Mouse (Mus musculus) activated CD4-positive, CD25-positive, alpha-beta regulatory T cell, adult 4 months (primary cell): ENCODE measurements around the gene Rad51d. TPM values are rescaled to one million over a fixed set of nuclear protein-coding genes. Genes with fewer than 3 reads are reported as not detected.

ENCODE experiments used
- ATAC-seq: one replicate; pipeline ENCODE4 v1.8.0; 2017
- polyA plus RNA-seq, 2 experiments: library from polyadenylated mRNA; unstranded; fragments of 100-300 nt; shearing (Covaris generic); gene quantifications; one replicate each; pipeline ENCODE4 v1.2.1; 2017

Rad51d gene
- polyA plus RNA-seq, 2 experiments from 2014 or later: 21.4 to 28.1 TPM

DNA sequence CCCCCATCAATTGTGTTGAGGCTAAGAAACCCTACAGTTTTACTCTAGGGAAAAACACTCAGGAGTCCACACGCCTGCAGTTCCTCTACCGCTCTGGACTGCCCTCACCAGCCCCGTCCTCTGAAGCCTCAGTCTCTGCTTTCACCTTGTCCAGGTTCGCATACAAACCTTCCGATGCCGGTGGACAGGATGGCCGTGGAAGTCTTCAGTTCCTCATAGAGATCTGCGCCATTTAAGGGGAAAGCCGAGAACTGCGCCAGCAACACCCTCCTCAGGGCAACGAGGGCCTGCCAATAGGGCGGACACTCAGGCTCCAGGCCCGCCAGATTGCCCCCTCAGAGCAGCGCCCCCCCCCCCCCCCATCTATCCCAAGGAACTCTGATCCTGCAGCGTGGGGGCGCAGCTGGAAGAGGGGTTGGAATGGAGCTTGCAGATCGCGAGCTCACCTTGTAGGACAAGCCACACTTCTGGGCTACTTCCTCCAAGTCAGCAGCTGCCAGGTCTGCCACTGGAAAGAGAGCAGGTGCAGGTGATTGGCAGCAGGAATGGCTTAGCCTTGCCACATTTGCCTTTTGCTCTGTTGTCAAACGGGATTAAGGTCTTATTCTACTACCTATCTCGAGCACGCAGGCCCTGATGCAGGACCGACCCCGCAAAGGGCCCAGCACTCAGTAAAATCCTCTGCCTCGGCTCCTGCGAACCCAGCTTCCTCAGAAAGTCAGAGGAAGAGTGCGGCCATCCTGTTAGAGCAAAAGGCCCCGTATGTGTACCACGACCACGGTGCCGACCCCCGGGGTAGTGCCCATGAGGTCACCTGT lies 681 bp downstream of the Rad51d start:
- ATAC-seq: peak; percentile 38

DNA sequence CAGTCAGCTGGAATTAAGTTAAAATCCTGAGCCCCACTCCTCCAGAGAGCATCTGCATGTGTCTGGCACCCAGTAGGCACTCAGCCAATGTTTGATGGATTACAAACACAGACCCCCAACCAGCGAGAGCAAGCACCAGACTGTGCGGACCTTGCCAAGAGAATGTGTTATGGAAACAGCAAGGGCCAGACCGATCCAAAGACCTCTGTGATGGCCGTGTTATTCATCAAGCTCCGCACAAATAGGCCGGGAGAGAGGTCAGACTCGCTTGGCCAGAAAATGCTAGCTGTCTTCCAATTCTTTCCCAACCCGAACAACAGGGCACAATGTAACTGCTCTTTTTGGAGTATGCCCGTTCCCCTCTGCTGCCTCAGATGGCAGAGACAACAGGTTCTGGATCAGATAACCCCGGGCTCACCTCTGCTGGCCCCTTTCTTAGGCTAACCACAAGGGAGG lies 1.9 kb downstream of the Rad51d start:
- no peak for ATAC-seq

DNA sequence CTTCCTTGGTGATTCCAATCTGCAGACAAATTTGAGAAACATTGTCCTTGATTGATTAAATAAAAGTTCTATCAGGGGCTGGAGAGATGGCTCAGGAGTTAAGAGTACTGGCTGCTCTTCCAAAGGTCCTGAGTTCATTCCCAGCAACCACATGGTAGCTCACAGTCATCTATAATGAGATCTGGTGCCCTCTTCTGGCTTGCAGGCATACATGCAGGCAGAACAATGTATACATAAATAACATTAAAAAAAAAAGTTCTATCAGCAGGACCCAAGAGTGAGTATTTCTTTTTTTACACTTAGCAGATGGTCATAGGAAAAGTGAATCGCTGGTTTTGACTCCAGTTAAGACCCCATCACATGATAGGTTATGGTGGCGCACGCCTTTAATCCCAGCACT lies 3.9 kb downstream of the Rad51d start:
- no peak for ATAC-seq

DNA sequence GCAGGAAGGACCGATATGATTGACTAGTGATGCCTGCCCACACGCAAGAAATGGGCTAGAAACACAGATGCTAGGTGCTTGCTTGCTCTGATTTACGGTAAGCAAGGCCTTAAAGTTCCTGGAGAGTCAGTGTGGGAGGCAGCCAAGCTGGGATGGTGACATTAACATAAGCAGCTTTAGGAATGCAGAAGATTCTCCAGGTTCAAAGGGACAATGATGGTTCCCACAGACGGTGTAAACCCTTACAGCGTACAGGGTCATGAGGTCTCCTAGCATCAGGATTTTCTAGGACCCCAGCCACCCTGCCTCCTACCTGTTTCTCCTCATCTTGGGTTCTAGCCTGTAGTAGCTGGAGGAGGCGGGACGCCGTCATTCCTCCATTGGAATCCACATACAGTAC lies 7.2 kb downstream of the Rad51d start:
- ATAC-seq: no peak

DNA sequence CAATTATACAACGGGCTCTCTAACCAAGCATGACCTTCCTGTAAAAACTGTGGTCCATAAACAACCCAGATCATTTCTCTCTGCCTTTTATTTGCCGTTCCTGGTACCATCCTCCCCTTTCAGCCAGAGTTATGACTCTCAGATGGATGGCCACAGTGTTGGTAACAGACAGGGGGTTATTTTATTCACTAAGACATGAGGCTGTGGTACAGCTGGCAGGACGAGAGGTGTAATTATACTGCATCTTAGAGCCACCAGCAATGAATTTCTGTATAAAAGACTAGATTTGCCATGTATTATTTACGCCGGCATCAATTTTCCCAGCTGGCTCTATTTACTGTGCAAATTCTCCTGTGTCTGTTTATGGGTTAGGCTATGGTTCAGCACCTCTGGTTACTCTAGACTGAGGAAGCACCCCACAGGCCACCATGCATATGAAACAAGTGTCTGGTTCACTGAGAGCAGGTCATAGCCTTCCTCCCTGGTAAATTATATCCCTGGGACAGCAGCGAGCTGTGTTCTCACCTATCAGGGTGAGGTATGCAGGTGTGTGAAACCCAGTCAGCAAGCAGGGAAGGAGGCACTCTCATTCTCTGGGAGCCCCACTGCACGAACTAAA lies 12.6 kb downstream of the Rad51d start:
- no peak for ATAC-seq

DNA sequence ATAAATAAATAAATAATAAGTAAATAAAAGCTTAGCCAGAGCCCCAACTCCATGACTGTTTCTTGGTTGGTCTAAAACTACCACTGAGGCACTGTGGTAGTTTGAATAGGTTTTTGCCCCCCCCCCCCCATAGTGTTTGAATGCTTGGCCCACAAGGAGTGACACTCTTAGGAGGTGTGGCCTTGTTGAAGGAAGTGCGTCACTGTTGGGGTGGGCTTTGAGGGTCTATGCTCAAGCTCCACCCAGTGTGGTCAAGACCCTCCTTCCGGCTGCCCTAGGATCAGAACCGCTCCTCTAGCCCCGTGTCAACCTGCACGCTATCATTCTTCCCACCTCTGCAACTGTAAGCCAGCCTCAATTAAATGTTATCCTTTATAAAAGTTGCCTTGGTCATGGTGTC lies 14.8 kb downstream of the Rad51d start:
- ATAC-seq: no peak

DNA sequence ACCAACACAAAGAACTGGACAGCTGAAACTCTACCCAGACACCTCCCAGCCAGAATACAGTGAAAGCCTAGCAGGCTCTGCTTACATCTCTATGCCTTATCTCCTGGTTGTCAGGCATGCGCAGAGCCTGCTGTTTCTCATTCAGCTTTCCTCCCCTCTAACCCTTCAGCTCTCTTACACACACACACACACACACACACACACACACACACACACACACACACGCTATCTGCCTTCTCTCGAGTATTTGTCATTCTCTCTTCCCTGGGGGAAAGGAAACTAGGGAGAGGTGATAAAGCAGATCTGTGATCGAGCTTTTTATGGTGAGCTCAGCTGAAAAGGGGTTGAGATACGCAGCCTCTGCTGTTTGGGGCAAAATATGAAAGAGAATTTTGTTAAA lies 15.5 kb downstream of the Rad51d start:
- ATAC-seq: no peak

DNA sequence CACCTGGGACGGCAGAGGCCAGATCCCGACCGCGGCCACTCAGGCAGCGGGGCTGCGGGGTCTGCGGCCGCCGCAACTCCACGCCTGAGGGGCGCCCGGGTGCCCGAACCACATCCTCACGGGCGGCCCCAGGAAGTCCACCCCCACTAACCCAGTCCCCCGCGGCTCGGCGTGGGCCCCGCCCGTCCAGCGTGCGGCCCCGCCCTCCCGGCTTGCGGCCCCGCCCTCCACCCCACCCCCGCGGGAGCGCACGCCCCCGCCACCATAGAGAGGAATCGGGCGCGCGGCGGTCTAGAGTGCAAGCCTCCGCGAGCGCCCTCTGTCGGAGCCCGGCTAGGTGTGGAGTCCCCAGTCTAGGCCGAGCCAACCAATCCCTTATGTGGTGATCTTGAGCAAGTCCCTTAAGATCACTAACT lies 19.4 kb downstream of the Rad51d start, which contains the start of gene Rffl:
Rffl (minus strand) TSS at position 180 of the 416 bp plus-strand sequence.
- ATAC-seq: peak; percentile 79

DNA sequence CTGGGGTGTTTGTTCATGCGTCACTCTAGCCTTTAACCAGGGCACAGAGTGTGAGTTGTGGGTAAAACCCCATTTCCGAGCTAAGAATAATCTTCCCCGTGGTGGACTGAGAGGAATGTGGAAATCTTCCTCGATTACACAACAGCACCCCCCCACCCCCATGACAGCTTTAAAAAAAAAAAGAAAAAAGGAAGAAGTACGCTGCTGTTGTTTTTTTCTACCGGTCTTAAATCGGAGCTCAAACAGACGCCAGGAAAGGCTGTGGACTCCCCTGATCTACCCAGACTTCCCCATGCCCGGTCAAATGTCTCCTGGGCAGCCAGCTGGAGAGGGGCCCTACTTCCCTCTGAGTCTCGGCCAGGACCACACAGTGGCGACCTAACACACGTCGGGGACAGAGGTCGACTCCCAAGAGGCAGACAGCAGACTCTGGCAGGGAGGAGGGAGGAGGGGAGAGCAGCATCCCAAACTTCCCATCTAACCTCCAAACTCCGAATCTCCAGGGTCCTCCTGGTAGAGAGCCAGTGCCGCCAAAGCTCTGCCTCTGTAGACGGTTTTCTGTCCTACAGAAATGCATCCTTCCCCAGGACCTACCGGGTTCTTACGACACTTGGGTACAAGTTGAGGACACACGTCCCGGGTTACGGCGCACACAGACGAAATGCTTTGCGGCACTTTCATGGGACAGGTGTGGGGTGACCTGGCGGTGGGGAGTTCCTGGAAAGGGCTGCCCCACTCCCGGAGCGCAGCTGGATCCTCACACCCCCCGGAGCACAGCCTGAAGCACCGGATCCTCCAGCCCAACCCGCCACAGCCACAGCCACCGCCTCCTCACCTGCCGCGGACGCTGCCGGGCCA lies 20.0 kb downstream of the Rad51d start:
- ATAC-seq: peak; percentile 41

DNA sequence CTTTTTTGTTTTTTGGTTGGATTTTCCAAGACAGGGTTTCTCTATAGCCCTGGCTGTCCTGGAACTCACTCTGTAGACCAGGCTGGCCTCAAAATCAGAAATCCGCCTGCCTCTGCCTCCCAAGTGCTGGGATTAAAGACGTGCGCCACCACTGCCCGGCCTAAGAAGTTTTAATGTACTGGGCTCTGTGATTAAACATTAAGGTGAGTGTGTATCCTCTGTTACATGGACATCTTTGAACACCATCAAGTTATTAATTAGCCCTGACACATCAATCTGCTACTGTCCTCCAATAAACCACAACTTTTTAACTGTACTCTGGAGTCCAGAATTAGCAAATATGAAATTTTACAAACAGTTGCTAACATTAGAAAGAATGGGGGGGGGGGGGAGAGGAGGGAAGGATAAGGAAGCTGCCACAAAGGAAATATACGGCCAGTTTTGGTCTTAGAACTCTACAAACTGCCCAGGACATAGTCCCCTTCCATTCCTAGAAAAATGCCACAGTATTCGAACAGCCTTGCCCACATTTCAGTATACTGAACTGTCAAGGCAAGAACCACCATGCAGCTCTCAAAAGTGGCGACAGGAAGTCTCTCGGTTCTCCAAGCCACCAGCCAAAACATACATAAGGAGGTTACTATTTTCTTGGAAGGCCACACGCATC lies 20.8 kb downstream of the Rad51d start:
- ATAC-seq: no peak

DNA sequence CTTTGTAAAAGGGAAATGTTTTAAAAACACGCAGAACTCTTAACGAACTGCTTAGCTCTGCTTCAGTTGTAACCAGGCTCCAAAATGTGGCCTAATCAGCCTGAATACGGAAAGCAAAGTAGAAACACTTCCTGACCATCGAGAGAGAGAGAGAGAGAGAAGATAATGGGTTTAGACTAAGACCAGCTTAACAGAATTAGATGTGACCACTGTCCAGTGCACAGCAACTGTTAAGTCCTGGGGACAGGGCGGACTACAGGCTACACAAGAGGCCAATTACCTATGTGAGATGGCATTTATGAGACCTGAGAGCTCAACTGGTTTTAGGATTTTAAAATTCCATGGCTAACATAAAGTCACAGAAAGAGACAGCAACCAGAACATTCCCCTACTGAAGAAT lies 22.5 kb downstream of the Rad51d start:
- no peak for ATAC-seq

DNA sequence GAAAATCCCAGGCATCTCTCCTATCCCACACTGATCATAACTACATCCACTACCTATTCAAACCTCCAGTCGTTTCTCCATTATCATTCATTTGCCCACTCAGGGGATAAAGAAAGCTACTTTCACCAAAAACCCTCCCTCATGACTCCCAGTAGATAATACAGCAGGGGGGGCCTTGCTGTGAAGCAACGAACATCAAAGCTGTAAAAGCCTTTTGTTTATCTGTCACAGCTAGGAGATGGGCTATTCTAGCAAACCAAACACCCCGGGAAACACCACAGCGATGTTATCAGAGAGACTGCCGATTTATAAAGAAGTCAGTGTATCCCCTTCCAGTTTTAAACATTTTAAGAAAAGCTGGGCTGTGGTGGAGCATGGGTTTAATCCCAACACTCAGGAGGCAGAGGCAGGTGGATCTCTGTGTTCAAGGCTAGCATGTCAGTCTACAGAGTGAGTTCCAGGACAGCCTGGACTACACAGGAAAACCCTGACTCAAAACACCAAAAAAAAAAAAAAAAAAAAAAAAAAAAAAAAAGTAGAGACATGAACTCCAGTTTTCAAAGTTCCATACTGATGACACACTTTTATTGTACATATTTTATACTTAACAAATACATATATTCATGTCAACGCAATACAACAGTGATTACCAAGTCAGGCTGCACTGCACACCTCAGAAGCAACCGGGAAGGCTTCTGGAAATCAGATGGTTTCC lies 23.4 kb downstream of the Rad51d start:
- no peak for ATAC-seq

DNA sequence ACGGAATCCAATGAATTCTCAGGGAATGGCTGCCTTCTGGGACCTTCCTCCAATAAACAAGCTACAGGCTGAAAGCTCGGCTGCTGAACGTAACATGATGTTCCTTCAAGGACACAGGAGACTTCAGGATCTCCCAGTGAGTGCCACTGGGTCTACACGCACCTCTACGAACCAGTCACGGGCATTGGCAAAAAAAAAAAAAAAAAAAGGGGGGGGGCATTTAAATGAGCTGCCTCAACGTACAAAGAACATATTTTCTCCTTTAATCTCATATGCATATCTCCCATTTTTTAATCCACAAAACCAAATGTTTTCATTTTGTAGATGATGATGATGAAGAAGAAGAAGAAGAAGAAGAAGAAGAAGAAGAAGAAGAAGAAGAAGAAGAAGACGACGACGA lies 24.5 kb downstream of the Rad51d start:
- no peak for ATAC-seq

DNA sequence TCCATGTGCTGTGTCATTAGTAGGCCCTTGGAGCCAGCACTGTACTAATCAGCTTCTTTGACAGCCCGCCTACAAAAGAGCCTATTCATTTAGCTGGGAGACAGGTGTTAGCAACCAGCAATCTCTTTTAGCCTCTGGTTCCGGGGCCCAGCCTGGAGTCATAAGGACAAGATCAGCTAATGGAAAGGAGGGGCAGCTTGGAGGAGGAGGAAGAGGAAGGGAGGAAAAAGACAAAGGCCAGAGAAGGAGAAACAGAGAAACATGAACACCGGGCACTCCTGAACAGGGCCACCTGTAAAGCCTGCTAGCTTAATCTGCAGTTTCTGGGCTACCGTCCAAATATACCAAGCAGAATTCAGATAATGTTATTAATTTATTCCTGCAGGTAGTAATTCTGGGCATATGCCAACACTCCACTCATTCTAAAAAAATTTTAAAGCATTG lies 26.9 kb downstream of the Rad51d start:
- no peak for ATAC-seq

DNA sequence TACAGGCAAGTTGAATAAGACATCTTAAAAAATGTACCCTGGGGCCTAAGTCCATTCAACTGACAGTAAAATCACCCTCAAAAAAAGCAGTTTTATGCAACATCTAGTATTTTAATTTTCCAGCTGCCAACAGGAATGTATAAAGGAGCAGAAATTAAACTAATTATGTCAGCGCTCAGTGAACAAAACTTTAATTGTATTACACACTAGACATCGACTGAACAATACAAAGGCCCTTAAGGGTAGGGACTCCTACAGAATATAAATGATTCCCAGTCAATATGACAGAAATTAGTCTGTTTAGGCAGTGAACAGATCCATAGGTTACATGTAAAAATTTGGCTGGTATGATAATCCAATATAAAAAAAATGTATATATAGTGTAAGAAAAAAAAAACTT lies 27.4 kb downstream of the Rad51d start:
- no peak for ATAC-seq

DNA sequence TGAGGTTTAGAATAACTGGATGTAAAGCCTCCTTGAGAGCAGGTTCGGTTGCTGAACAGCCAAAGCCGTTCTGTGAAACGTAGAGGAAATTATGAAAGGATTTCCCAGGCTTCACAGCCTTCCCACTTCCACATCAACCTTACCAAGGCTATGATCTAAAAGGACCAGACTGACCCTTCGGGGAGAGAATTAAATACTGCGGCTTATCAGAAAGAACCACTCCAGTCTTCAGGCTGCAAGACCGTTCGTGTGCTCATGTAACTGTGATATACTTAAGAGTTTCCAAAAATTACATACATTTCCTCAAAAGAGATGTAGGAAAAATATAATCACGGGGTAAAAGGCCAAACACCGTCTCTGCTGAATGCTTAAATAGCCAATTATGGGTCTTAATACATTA lies 27.8 kb downstream of the Rad51d start:
- no peak for ATAC-seq

DNA sequence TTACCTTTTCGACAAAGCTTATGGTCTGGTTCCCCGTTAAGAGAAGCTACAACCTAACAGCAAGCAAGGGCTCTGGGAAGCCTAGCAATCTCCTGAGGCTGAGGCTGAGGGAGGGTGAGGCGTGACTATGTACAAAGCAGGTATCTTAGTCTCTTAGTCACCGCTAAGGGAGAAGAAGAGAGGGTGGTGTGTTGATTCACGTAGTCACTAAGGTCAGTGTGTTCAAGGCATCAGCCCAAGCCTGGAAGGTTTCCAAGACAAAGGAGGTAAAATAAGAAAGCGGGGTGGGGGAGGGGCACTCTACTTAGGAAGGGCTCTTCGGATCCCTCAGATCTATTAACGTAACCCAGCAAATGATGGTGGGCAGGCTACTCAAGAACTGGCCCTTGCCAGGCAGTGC lies 28.9 kb downstream of the Rad51d start:
- no peak for ATAC-seq

DNA sequence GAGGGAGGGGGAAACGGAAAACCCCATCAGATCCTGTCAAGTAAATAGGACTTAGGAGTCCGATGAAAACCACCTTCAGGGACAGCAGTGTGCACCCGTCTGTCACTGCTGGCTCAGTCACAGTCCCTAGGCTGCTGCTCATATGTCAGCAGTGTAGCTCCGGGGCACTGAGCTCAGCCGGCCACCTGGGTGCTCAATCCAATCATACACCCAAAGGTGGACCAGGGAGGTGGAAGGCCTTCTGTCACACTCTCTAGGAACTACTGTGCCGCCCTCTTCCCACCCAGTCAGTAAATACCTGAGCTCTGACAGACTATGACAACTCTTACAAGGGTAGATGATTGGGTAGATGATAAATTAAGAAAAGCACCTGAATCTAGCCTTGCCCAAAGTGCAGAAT lies 29.7 kb downstream of the Rad51d start:
- no peak for ATAC-seq

DNA sequence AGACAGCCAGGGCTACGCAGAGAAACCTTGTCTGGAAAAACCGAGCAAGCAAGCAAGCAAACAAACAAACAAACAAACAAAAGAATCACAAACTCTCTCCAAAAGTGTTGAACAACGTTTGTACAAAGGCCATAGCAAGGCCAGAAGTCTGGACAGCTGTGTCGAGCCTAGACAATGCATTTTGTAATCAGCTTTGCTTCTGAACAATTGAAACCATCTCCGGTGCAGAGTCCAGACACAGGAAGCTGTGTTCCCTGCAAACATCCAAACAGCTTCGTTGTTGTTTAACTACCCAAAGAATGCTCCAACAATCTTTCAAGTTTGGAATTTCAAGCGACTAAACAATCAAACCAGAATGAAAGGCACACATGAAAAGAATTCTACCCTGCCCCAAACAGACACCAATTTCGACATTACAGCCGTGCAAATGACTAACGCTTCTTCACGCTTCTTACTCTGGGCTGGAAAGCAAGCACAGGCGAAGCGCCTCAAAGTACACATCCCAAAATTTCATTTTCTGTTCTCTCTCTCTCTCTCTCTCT lies 33.0 kb downstream of the Rad51d start:
- no peak for ATAC-seq

DNA sequence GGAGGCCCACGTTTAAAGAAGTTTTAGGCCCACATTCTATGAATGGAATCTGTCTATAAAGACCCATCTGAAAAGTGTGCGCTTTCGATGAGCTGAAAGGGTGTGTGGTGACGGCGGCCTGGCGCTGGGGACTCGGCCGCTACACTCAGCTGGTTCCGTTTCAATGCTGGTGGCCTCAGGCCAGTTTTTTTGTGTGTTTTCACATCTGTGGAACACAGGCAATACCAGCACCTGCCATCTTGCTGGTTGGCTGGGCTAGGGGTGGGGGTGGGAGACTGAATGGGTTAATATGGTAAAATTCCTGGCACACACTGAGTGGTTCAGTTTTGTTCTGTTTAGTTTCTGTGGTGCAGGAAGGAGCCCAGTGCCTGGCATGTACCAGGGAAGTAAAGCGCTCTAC lies 34.4 kb downstream of the Rad51d start:
- no peak for ATAC-seq

DNA sequence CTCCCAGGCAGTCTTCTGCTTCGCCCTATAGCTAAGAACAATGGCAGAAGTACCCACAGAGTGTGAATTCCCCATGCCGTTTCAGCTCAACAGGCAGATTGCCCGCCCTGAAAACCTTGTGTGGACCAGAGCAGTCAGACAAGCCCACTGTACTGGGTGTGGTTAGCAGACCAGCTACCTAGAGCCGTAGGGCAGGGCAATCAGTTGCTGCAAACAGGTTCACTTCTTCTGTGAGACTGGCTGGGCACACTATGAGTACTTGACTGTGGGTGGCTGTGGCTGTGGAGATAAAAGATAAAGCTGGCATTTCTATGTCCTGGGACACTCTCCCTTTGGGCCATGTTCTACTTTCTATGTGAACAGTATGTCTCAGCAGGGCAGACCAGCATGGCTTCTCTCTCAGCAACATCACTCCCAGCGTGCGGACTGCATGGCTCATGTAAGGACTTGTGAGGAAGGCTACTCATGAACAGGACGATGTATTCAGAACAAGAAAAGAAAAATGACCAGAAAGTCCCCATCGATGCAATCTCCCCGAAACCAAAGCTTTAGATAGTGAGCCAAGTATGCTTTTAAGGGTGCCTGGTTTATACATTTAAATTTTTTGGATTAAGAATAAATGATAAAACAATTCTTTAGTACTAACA lies 35.0 kb downstream of the Rad51d start:
- ATAC-seq: no peak
